Mouse (Mus musculus) neural tube, embryonic 12.5 days (tissue): ENCODE data around the gene Fgfr2. TPM values are rescaled to one million over a fixed set of nuclear protein-coding genes. Genes with fewer than 3 reads are reported as not detected.

Source experiments
- ATAC-seq: fragments of 200-750 bp; cut with Nextera tagmentation; 2 replicates; pipeline ENCODE4 v1.8.0; 2017; ENCODE audit warnings: low read depth, mild to moderate bottlenecking, moderate TSS enrichment, moderate library complexity; ENCODE audit not compliant: low FRiP score
- H3K27ac ChIP-seq: fragments of 300-500 bp; sonication (generic); 2 replicates; pipeline ENCODE4 v1.5.1; 2016
- H3K27me3 ChIP-seq: fragments of 300-500 bp; sonication (generic); replicated peaks from 2 replicates; pipeline ENCODE4 v1.6.1; 2016; ENCODE audit warnings: mild to moderate bottlenecking
- H3K36me3 ChIP-seq: fragments of 300-500 bp; sonication (generic); 2 replicates; pipeline ENCODE4 v1.6.1; 2016; ENCODE audit warnings: mild to moderate bottlenecking
- H3K4me1 ChIP-seq: fragments of 300-500 bp; sonication (generic); 2 replicates; pipeline ENCODE4 v1.6.1; 2016
- H3K4me2 ChIP-seq: fragments of 300-500 bp; sonication (generic); replicated peaks from 2 replicates; pipeline ENCODE4 v1.6.1; 2016; ENCODE audit warnings: mild to moderate bottlenecking
- H3K4me3 ChIP-seq: fragments of 300-500 bp; sonication (generic); 2 replicates; pipeline ENCODE4 v1.5.1; 2016
- H3K9ac ChIP-seq: fragments of 300-500 bp; sonication (generic); 2 replicates; pipeline ENCODE4 v1.6.1; 2016; ENCODE audit warnings: mild to moderate bottlenecking
- H3K9me3 ChIP-seq: fragments of 300-500 bp; sonication (generic); 2 replicates; pipeline ENCODE4 v1.6.1; 2016; ENCODE audit warnings: mild to moderate bottlenecking
- WGBS: fragments of 180-500 bp; shearing (Covaris S2); methylation state at CpG from one replicate; pipeline ENCODE4 v1.1.7; 2016; 5-methylcytosine and 5-hydroxymethylcytosine counted together
- polyA plus RNA-seq: library from polyadenylated mRNA; unstranded; fragments of >200 nt; fragmentation: Nextera tagmentation; extraction: Ambion mirVana; gene quantifications from 2 replicates; pipeline ENCODE4 v1.2.1, GENCODE M21; 2016

Gene Fgfr2
- polyA plus RNA-seq, 1 experiment from 2014 or later: 65.0 TPM

DNA sequence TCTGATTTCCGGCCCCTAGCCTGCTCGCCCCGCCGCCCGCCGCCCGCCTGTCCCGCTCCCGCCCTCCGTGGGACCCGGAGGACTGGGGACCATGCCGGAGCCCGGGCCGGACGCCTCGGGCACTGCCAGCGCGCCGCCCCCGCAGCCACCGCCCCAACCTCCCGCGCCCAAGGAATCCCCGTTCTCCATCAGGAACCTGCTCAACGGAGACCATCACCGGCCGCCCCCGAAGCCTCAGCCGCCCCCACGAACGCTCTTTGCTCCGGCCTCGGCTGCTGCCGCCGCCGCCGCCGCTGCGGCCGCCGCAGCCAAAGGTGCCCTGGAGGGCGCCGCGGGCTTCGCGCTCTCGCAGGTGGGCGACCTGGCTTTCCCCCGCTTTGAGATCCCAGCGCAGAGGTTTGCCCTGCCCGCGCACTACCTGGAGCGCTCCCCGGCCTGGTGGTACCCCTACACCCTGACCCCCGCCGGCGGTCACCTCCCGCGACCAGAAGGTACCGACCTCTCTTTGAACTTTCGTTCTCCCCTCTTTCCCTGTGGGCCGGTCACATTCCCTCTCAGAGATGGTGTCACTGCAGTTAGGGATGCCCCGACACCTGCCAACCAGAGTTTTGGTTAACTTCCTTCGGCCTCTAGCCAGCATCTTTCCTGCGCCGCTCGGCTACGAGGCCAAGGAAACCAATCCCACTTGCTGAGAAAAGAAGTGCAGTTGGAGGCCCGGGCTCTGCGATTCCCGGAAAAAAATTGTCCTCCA, 1580.1 kb downstream of the Fgfr2 start:
- Histone ChIP-seq H3K4me2 (peak overlapping the region; percentile 73), H3K9ac (peak overlapping the region; percentile 48), H3K4me1 (peaks cover 33% of the 10 kb centered on the region), H3K27me3 (peaks cover 94% of the 10 kb centered on the region), H3K9me3 (no peaks in the 10 kb centered on the region), H3K4me3 (peak overlapping the region; percentile 39), H3K36me3 (no peaks in the 10 kb centered on the region), H3K27ac (no peak overlapping the region)
- WGBS: under 1% methylated on average over 67 of the region's 71 CpGs
- ATAC-seq: no peak

DNA sequence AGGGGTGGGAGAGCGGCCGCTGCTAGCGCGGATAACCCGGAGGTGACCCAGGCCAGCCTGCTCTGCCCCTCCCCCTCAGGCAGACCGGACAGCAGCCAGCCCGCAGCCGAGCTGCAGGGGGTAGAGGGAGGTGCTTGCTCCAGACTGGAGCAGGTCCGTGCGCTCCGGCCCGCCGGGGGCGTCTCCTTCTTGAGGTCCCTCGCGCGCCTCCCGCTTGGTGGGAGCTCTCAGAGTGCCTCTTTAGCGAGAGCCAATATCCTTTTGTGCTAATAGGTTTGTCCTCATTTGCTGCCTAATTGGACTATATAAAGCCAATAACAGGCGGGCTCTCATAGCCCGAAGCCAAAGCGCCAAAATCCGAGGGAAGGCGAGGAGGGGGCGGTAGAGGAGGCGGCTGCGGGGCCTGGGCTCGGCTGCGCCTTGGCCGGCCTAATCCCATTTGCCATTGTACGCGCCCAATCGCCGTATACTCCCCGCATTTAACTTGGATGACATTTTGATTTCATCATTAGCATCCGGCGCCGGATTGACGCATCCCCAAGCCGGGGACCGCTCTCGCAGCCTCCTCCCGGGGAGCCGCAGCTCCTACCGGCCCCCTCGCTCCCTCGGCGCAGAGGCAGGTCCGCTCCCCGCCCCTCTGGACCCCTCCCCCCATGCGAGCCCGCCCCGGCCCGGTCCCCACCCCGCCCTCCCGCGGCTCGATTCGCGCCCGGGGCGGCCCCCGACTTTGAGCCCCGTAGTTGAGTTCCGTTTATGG, 1580.9 kb downstream of the Fgfr2 start, which contains the start of gene Hmx3:
Gene Hmx3 (plus strand): TSS at position 753 of the 757 bp plus-strand sequence.
- WGBS: under 1% methylated on average over 52 of the region's 65 CpGs
- peak within 1 kb of the TSS; percentile 48 for H3K9ac ChIP-seq
- H3K27ac ChIP-seq: no peak within 1 kb of the TSS

DNA sequence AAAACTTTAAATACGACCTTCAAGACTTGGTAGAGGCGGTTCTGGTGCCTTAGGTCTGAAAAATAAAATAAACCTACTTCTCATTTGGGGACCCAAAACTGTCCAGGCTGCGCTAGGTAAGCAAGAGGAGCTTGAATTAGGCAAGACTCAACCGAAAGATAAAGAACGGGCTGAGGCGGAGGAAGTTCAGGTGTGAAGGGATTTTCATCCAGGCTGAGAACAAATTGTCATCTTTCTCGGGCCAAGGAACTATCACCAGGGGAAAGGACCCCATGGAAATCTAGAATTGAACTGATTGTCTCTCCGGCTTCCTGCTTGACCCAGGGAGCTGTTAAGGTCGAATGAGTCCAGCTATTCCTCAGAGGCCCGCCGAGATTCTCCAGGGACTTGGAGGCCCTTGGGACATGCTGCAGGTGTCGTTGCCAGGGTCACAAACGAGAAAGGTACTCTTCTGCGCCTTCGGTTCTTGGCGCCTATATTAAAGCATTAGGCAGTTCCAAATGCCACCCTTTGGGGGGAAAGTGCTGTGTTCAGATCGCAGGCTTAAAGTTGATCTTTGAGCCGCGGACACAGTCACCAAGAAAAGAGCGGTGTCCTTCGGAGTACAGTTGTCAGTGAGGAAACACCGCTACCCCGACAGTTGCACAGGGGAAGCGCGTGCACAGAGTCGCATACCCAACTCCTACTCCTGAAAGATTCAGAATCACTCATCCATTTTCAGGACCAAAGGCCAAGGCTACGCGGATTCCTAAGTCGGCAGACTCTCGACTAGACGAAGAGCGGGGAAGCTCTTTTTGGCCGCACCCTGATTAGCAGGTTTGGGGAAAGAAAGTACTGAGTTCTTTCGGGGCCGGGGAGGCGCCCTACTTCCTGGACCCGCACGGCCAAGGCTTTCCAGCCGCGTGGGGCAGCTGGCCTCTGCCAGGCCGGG, 1581.7 kb downstream of the Fgfr2 start:
- Histone ChIP-seq H3K9ac (no peak overlapping the region), H3K9me3 (no peaks in the 10 kb centered on the region), H3K27me3 (peaks cover 89% of the 10 kb centered on the region), H3K4me1 (peaks cover 33% of the 10 kb centered on the region), H3K4me2 (peak overlapping the region; percentile 73), H3K27ac (no peak overlapping the region), H3K36me3 (no peaks in the 10 kb centered on the region), H3K4me3 (peak overlapping the region; percentile 39)
- 1% methylated on average over 41 of the region's 41 CpGs for WGBS
- no peak for ATAC-seq

More for the DNA sequence above, 1580.9 kb downstream of the Fgfr2 start, which contains the start of gene Hmx3:
- H3K4me3 ChIP-seq: peak within 1 kb of the TSS; percentile 39
- no peaks in the 10 kb centered on the region for H3K36me3 ChIP-seq
- H3K4me2 ChIP-seq: peak within 1 kb of the TSS; percentile 73
- H3K27me3 ChIP-seq: peaks cover 94% of the 10 kb centered on the region
- no peaks in the 10 kb centered on the region for H3K9me3 ChIP-seq
- H3K4me1 ChIP-seq: peaks cover 33% of the 10 kb centered on the region
- ATAC-seq: peak; percentile 55; the same call in 1 of the 2 replicates

DNA sequence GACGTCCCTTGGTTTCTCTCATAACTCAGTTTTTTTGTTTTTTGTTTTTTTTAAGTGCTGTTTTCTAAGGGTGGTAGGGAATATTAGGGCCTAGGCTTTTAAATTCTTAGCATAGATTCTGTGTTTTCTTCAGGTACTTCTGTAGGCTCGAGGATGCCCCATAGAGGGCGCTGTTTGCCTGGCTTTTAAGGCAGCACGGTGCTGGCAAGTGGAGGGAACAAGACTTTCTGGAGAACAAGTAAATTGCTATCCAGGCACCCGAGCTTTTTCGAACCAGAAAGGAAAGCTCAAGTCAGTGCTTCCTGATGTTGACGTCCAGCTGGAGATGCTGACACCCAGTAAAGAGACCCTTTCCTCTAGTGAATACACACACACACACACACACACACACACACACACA, 1583.2 kb downstream of the Fgfr2 start:
- Histone ChIP-seq H3K4me2 (no peak overlapping the region), H3K36me3 (no peaks in the 10 kb centered on the region), H3K4me1 (peaks cover 33% of the 10 kb centered on the region), H3K9me3 (no peaks in the 10 kb centered on the region), H3K4me3 (no peak overlapping the region), H3K9ac (no peak overlapping the region), H3K27me3 (peaks cover 74% of the 10 kb centered on the region), H3K27ac (no peak overlapping the region)
- WGBS: 1% methylated on average over 7 of the region's 7 CpGs
- no peak for ATAC-seq

DNA sequence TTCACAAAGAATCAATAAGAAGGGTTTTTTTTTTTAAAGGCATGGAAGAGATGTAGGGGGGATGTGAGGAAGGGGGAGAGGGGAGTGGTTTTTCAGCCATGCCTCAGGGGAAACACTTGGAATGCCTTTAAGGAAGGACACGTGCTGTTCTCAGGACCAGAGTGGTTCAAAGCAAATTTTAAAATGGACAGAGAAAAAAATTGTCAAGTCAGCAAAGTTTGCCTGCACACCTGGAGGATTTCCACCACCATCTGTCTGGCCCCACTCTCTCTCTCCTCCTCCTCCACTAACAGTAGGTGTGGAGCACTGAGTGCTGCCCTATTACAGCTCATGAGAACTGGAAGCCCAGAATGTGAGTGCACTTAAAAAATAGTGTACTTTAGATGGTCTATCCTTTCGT, 1619.4 kb downstream of the Fgfr2 start:
- Histone ChIP-seq H3K27me3 (0 out of 2 replicates have a peak, but pooled peaks cover 2% of the 10 kb centered on the region), H3K9me3 (no peaks in the 10 kb centered on the region), H3K4me1 (no peaks in the 10 kb centered on the region), H3K36me3 (no peaks in the 10 kb centered on the region), H3K27ac (no peak overlapping the region), H3K4me3 (no peak overlapping the region), H3K9ac (no peak overlapping the region), H3K4me2 (no peak overlapping the region)
- ATAC-seq: no peak
- WGBS: 84% methylated on average over 2 of the region's 2 CpGs

DNA sequence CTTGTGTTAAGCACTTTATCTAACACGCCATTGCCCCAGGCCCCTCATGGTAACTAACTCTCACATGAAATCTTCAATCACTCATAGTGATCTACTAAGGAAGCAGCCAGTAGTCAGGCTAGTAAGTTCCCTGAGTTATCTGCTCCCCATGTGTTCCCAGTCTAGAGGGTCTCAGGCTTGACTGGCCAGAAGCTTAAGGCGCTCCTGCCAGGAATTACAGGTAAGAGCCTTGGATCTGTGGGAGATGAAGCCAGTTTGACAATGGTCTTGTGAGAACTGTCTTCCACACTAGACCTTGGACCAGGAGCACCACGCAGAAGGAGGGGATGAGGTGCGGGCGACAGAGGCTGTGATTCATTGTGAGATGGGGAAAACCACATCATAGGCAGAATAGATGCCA, 1644.7 kb downstream of the Fgfr2 start:
- 94% methylated on average over 5 of the region's 5 CpGs for WGBS
- no peak for ATAC-seq
- 0 out of 2 replicates have a peak, but pooled peaks cover 5% of the 10 kb centered on the region for H3K27me3 ChIP-seq
- H3K9me3 ChIP-seq: no peaks in the 10 kb centered on the region
- H3K4me3 ChIP-seq: no peak overlapping the region
- no peaks in the 10 kb centered on the region for H3K36me3 ChIP-seq
- H3K4me1 ChIP-seq: no peaks in the 10 kb centered on the region; the same call in 1 of the 2 replicates
- no peak overlapping the region for H3K9ac ChIP-seq
- H3K4me2 ChIP-seq: no peak overlapping the region
- H3K27ac ChIP-seq: no peak overlapping the region

DNA sequence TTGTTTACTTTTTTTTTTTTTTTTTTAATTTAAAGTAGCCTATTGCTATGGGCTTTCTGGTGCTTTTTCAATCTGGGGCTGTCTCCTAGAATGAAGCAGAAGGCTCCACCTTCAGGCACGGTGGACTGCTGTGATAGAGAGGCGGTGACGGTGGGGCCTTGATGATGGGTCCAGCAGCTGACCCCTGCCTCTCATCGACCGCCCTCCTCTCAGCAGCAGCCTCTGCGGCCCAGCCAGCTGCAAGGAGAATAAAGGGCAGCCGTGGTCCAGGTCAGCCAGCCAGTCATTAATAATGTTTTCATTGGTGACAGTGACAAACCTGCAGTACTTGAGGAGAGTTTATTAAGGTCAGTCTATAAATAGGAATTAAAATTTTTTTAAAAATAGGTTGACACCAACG, 1646.0 kb downstream of the Fgfr2 start:
- Histone ChIP-seq H3K9ac (no peak overlapping the region), H3K27me3 (0 out of 2 replicates have a peak, but pooled peaks cover 5% of the 10 kb centered on the region), H3K9me3 (no peaks in the 10 kb centered on the region), H3K4me1 (no peaks in the 10 kb centered on the region; the same call in 1 of the 2 replicates), H3K27ac (no peak overlapping the region), H3K4me2 (no peak overlapping the region), H3K36me3 (no peaks in the 10 kb centered on the region), H3K4me3 (no peak overlapping the region)
- no peak for ATAC-seq
- 9% methylated on average over 8 of the region's 8 CpGs for WGBS

DNA sequence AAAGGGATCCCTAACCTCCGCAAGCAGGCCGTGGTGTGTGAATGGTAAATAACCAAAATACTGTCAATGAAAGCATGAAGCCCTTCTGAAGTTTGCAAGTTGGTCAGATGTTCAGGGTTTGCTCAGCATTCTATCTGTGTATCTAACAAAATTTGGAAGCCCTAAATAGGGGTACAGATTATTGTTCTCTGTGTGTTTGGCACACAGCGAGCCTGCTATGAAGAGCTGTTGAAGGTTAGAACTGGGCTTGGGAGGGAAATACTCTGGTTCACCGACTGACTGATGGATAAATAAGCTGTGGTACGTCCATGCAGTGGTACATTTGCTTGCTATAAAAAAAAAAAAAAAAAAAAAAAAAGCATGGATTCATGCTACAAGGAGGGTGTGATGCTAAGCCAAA, 1651.6 kb downstream of the Fgfr2 start:
- WGBS: 89% methylated on average over 5 of the region's 5 CpGs
- no peak overlapping the region for H3K27ac ChIP-seq
- H3K9me3 ChIP-seq: 0 out of 2 replicates have a peak, but pooled peaks cover 3% of the 10 kb centered on the region
- H3K4me3 ChIP-seq: no peak overlapping the region
- H3K4me1 ChIP-seq: peaks cover 7% of the 10 kb centered on the region
- H3K4me2 ChIP-seq: no peak overlapping the region
- H3K36me3 ChIP-seq: no peaks in the 10 kb centered on the region
- no peak overlapping the region for H3K9ac ChIP-seq
- peaks cover 5% of the 10 kb centered on the region; the same call in 1 of the 2 replicates for H3K27me3 ChIP-seq
- ATAC-seq: no peak

DNA sequence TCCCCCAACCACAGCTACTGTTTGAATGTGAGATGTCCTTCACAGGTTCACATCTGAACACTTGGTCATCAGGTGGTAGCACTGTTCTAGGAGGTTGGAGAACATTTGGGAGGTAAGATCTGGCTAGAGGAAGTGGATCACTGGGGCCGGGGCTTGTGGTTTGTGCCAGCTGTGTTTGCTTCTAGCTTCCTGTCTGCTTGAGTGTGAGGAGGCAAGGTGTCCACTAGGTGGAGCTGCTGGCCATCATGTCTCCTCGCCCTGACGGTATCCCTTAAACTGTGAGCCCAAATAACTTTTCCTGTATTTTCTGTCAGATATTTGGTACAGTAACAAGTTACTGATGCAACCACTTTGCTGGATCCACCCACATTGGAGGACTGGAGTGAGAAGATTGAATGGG, 1653.6 kb downstream of the Fgfr2 start:
- ATAC-seq: no peak
- Histone ChIP-seq H3K36me3 (no peaks in the 10 kb centered on the region), H3K9ac (no peak overlapping the region), H3K4me2 (no peak overlapping the region), H3K4me1 (peaks cover 11% of the 10 kb centered on the region), H3K27me3 (no peaks in the 10 kb centered on the region; the same call in 1 of the 2 replicates), H3K27ac (no peak overlapping the region), H3K4me3 (no peak overlapping the region), H3K9me3 (0 out of 2 replicates have a peak, but pooled peaks cover 3% of the 10 kb centered on the region)
- WGBS: 74% methylated on average over 3 of the region's 3 CpGs

DNA sequence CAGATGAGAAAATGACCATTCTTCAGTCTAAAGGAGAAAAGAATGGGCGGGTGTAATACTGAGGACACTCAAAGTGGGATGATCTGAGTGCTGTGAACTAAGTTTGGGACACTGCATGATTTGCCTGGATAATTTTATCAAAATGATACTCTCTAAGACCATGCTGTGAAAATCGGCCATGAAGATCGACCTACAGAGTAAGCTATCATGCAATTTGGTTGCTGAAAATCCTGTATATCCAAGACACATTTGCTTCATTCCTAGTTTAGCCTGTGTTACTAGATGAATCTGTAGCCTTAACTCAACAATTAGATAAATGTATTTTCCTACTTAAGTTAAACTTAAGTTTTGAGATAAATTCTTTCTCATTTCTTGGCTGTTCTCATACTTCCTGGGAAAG, 1655.8 kb downstream of the Fgfr2 start:
- no peak overlapping the region for H3K9ac ChIP-seq
- peaks cover 11% of the 10 kb centered on the region for H3K4me1 ChIP-seq
- no peaks in the 10 kb centered on the region; the same call in 1 of the 2 replicates for H3K27me3 ChIP-seq
- no peak overlapping the region for H3K27ac ChIP-seq
- ATAC-seq: no peak
- no peak overlapping the region for H3K4me3 ChIP-seq
- WGBS: 93% methylated on average over 3 of the region's 3 CpGs
- 0 out of 2 replicates have a peak, but pooled peaks cover 3% of the 10 kb centered on the region for H3K9me3 ChIP-seq
- H3K4me2 ChIP-seq: no peak overlapping the region
- H3K36me3 ChIP-seq: no peaks in the 10 kb centered on the region

DNA sequence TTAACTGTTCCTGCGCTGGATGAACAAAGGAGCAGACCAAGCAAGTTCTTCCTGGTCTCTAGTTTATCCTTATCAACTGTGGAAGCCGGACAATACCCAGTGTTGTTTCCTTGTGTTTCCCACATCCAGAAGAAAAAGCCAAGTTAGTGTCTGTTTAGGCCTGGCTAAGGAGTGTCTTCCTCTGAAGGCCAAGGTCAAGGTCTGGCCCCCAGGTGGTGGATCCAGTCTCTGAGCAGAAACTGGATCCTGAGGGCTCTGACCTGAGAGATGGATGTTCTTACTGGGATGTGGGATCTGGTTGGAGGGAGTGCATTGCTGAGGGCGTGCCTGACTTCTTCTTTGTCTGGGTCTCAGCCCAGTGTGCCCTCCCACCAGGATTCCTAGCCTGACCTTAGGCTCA, 1657.4 kb downstream of the Fgfr2 start:
- no peak overlapping the region for H3K9ac ChIP-seq
- WGBS: 31% methylated on average over 3 of the region's 3 CpGs
- no peak overlapping the region for H3K27ac ChIP-seq
- ATAC-seq: peak; percentile 31; the same call in 1 of the 2 replicates
- no peaks in the 10 kb centered on the region for H3K36me3 ChIP-seq
- no peak overlapping the region for H3K4me3 ChIP-seq
- H3K27me3 ChIP-seq: no peaks in the 10 kb centered on the region; the same call in 1 of the 2 replicates
- H3K9me3 ChIP-seq: peaks cover 3% of the 10 kb centered on the region; the same call in 1 of the 2 replicates
- no peak overlapping the region; the same call in 1 of the 2 replicates for H3K4me2 ChIP-seq
- peaks cover 11% of the 10 kb centered on the region for H3K4me1 ChIP-seq
